Mouse (Mus musculus) liver, postnatal 0 days (tissue): ENCODE measurements around the gene Sfxn4.
"Not testable (repeated sequence)": the region's sequence is repeated elsewhere in the genome, so short reads cannot be mapped to it uniquely, and the experiment has no call there.

ENCODE experiments used
- CTCF ChIP-seq: sonication (generic); IDR thresholded peaks from 2 replicates; pipeline ENCODE4 v1.5.1; 2016; ENCODE audit warnings: antibody characterized with exemption, low read depth
- EP300 ChIP-seq: IDR thresholded peaks from 2 replicates; pipeline ENCODE4 v1.6.1; 2016; ENCODE audit warnings: antibody characterized with exemption, low read depth, mild to moderate bottlenecking

- not testable (repeated sequence) for TF ChIP-seq CTCF, EP300
Observed at GRCm38 (mm10) chr19:60866169-60866568, 4.9 kb upstream of the Sfxn4 start.
